Mouse (Mus musculus) frontal cortex, postnatal 25 days (tissue): ENCODE data around the gene Cep128.

Experiments used
- DNase-seq, 2 experiments: peaks; one replicate each; pipeline ENCODE4 v3.0.0; 2022; ENCODE audit warnings: low spot score in 2 of 2

Gene Cep128

DNA sequence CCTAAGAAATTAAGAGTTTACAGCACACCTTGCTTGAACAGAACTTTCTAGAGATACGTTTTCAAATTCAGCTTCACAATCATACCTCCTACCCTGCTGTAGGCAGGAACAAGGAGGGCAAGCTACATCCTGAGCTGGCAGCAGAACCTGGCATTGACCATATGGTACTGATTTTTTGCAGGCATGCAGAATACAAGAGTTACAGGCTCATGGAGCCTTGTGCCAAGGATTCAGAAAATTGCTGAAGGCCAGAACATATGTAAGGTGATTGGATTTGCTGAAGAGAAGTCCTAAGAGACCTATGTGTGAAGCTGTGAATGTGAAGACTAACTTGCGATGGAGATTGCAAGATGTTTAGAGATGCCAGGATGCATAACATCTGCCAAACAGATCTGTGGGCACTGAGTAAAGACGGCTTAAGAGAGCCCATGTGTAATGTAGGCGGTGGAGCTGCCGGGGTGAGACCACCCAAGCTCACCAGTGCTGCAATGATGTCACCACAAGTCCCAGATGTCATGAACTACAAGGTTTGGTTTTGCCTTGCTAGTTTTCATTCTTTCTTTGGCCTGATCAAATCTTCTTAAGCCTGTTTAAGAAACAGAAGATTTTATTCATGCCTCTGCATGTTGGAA, 422.7 kb downstream of the Cep128 start:
- DNase-seq, result no peak

DNA sequence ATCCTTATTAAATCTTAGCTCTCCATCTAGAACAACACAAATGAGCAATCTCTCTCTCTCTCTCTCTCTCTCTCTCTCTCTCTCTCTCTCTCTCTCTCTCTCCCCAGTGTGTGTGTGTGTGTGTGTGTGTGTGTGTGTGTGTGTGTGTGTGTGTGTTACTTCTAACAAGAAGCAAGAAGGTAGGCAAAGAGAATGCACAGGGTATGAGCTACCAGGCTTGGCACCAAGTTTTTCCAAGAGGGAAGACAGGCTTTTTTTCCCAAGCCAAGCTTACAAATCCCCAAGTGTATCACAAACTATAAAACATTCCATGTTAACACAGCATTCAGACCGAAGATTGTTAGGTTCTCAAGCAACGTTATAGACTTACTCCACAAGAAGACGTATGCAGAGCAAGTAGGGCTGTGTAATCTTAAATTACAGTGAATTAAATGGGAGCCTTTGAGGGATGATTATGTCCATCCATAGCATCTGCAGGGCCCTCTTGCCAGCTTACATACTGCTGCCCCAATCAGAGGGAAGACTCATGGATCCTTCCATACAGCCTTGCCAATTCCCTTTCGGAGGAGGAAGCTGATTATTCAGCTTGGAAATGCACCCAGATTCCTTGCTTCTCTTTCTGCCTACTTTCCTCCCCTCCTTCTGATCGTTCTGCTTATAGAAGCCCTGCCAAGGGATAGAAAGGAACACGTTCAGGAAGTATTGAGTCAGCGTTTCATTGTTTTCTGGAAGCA, 429.3 kb downstream of the Cep128 start:
- no peak for DNase-seq
